Mouse (Mus musculus) heart, adult 2 months (tissue): ENCODE data around the gene Akr1b3. TPM values are rescaled to one million over a fixed set of nuclear protein-coding genes. Genes with fewer than 3 reads are reported as not detected.
A peak's percentile ranks its signal among the peaks of the same experiment; 100 is the strongest.

ENCODE experiments used
- DNase-seq, 2 experiments: peaks; one replicate each; pipeline ENCODE4 v3.0.0; 2021
- H3K27ac ChIP-seq: fragments of 200-600 bp; 2 replicates; pipeline ENCODE4 v1.8.1; 2022
- H3K27me3 ChIP-seq: fragments of 200-500 bp; 2 replicates; pipeline ENCODE4 v1.6.1; 2012; ENCODE audit warnings: mild to moderate bottlenecking, low read length, inconsistent platforms, mixed read lengths; ENCODE audit not compliant: control insufficient read depth, insufficient read depth
- H3K36me3 ChIP-seq: fragments of 200-500 bp; 2 replicates; pipeline ENCODE4 v1.6.1; 2012; ENCODE audit warnings: low read length, inconsistent platforms; ENCODE audit not compliant: control insufficient read depth, insufficient read depth
- H3K4me1 ChIP-seq: fragments of 200-500 bp; 2 replicates; pipeline ENCODE4 v1.6.1; 2011; ENCODE audit warnings: low read length; ENCODE audit not compliant: control insufficient read depth, insufficient read depth
- H3K4me3 ChIP-seq: fragments of 200-600 bp; 2 replicates; pipeline ENCODE4 v1.8.1; 2022
- H3K79me2 ChIP-seq: fragments of 200-500 bp; replicated peaks from 2 replicates; pipeline ENCODE4 v1.6.1; 2012; ENCODE audit warnings: mild to moderate bottlenecking, inconsistent platforms, low read length, moderate library complexity, mixed read lengths; ENCODE audit not compliant: control insufficient read depth, insufficient read depth
- H3K9ac ChIP-seq: fragments of 200-500 bp; 2 replicates; pipeline ENCODE4 v1.6.1; 2012; ENCODE audit warnings: low read depth, mild to moderate bottlenecking, control low read depth, inconsistent platforms, low read length, mixed read lengths
- CTCF ChIP-seq: fragments of 200-600 bp; IDR thresholded peaks from 2 replicates; pipeline ENCODE4 v1.8.1; 2022; ENCODE audit warnings: antibody characterized with exemption, mild to moderate bottlenecking, moderate library complexity
- EP300 ChIP-seq: fragments of 200-500 bp; IDR thresholded peaks from 2 replicates; pipeline ENCODE4 v1.6.1; 2011; ENCODE audit warnings: low read depth, low read length, control low read depth; ENCODE audit not compliant: insufficient read depth
- POLR2A ChIP-seq: fragments of 200-500 bp; IDR thresholded peaks from 2 replicates; pipeline ENCODE4 v1.6.1; 2011; ENCODE audit warnings: mild to moderate bottlenecking, low read depth, low read length, control low read depth; ENCODE audit not compliant: insufficient read depth
- WGBS: fragments of 180-500 bp; shearing (Covaris S2); methylation state at CpG from one replicate; pipeline ENCODE4 v1.1.7; 2018; 5-methylcytosine and 5-hydroxymethylcytosine counted together
- intact Hi-C: fragments of 180-260 bp; cut with DNase I; formaldehyde crosslinking; loops from one replicate; pipeline ENCODE4 v1.15.1; 2025
- polyA plus RNA-seq: library from polyadenylated mRNA; depleted of rRNA; stranded (reverse); fragments of >200 nt; gene quantifications from 2 replicates; pipeline ENCODE4 v1.2.3, GENCODE M21; 2012
- total RNA-seq, 2 experiments: library from RNA; stranded (reverse); gene quantifications; 2 replicates each; pipeline ENCODE4 v1.2.3; 2021

Gene Akr1b3
- total and polyA plus RNA-seq, 3 experiments: 266 to 352 (median 282) TPM

DNA sequence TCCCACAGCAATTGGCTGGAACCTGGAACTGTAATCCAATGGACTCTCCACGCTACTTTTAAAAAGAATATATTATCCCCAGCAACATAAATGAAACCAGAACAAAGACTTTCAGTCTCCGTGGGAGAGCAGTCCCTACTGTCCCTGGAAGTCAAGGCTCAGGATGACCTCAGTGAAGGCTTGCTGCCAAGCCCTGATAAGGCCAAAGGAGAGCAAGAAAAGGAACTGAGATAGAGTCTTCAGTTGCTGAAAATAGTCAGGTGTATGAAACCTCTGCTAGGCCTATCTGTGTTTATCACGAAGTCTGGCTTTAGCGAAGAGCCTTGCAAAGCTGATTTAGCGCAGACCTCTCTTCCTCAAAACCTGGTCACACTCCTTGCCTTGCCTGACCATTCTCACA, 14.1 kb upstream of the Akr1b3 start:
- WGBS: 26% methylated on average over 5 of the region's 5 CpGs
- H3K27me3 ChIP-seq: no peaks in the 10 kb centered on the region
- no peaks in the 10 kb centered on the region; the same call in 1 of the 2 replicates for H3K4me1 ChIP-seq
- no peaks in the 10 kb centered on the region for H3K36me3 ChIP-seq
- no peaks in the 10 kb centered on the region for H3K79me2 ChIP-seq
- H3K27ac ChIP-seq: no peak overlapping the region
- no peak for DNase-seq
- no peak overlapping the region for H3K9ac ChIP-seq
- intact Hi-C loops: no loop called here
- H3K4me3 ChIP-seq: no peak overlapping the region
- TF ChIP-seq EP300: no peak
- no peak for TF ChIP-seq POLR2A
- TF ChIP-seq CTCF: no peak

DNA sequence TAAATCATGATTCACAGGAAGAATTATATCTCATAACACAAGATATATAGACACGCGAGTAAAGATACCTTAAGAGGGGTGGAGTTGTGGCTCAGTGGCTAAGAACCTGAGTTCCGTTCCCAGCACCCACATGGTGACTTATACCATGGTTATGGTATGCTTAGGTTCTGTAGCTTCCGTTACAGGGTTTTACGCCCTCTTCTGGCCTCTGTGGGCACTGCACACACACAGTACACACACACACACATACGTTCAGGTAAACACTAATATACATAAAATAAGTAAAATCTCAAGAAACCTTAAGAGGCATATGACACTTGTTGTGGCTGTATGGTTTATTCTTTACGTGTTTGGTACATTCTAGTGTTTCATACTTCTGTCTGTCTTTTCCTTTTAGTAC, 4.8 kb upstream of the Akr1b3 start:
- Histone ChIP-seq H3K27me3 (no peaks in the 10 kb centered on the region), H3K27ac (no peak overlapping the region), H3K9ac (no peak overlapping the region), H3K36me3 (no peaks in the 10 kb centered on the region), H3K79me2 (no peaks in the 10 kb centered on the region), H3K4me3 (no peak overlapping the region), H3K4me1 (peaks cover 1% of the 10 kb centered on the region; the same call in 1 of the 2 replicates)
- 92% methylated on average over 7 of the region's 7 CpGs for WGBS
- TF ChIP-seq POLR2A: no peak
- no peak for TF ChIP-seq EP300
- no peak for TF ChIP-seq CTCF
- intact Hi-C loops: no loop called here
- DNase-seq: no peak

DNA sequence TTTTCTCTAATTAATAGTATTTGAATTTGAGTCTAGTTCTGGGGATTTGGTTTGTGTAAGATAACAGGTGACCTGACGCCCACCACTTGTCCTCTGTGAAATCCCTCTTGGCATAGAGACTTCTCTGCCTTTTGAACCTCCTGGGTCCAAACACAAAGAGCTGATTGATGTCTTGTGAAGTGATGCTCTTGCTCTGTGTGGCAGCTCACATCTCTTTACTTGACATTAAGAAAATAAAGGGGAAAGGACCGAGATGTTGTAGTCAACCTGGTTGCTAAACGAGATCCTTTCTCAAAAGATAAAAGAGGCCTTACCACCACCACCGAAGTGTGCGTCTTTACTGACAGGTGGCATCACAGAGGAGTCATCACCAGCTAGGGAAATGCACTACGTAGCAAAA, 1.4 kb upstream of the Akr1b3 start:
- peaks cover 1% of the 10 kb centered on the region for H3K4me1 ChIP-seq
- H3K36me3 ChIP-seq: peaks cover 7% of the 10 kb centered on the region; the same call in 1 of the 2 replicates
- no peak overlapping the region for H3K4me3 ChIP-seq
- 76% methylated on average over 6 of the region's 6 CpGs for WGBS
- intact Hi-C loops: loop anchor here (5.0 kb wide), 1 partner anchor 594 kb away; the partner anchor contains the start of gene Wdr91
- no peak for DNase-seq
- H3K79me2 ChIP-seq: no peaks in the 10 kb centered on the region; the same call in 1 of the 2 replicates
- TF ChIP-seq POLR2A: no peak
- no peak for TF ChIP-seq EP300
- no peak for TF ChIP-seq CTCF
- H3K27me3 ChIP-seq: no peaks in the 10 kb centered on the region
- H3K9ac ChIP-seq: no peak overlapping the region
- no peak overlapping the region for H3K27ac ChIP-seq

DNA sequence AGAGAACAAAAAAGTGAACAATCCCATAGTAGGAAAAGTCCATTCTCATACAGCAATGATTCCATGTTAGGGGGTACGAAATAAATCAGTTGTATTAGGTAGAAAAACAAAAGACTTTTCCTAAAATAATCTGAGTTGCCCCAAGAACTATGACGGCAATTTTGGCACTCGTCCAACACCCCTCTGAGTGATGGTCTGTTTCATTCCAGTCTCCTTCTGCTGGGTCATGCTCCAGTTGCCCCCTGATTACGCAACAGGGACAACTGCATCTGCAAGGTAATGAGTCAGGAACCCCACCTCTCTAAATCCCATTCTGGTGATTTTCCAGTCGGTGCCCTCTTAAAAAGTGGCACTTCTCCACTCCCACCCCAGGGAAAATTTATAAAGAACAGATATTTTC, 894 bp upstream of the Akr1b3 start:
- WGBS: 20% methylated on average over 5 of the region's 5 CpGs
- intact Hi-C loops: loop anchor here (5.0 kb wide), 1 partner anchor 594 kb away; the partner anchor contains the start of gene Wdr91
- peak overlapping the region; percentile 83 for H3K4me3 ChIP-seq
- H3K79me2 ChIP-seq: no peaks in the 10 kb centered on the region; the same call in 1 of the 2 replicates
- H3K9ac ChIP-seq: no peak overlapping the region
- peaks cover 1% of the 10 kb centered on the region for H3K4me1 ChIP-seq
- TF ChIP-seq CTCF: no peak
- TF ChIP-seq EP300: no peak
- no peak for TF ChIP-seq POLR2A
- peaks cover 7% of the 10 kb centered on the region; the same call in 1 of the 2 replicates for H3K36me3 ChIP-seq
- H3K27ac ChIP-seq: peak overlapping the region; percentile 94
- peak in 1 of 2 experiments; percentile 32 for DNase-seq
- no peaks in the 10 kb centered on the region for H3K27me3 ChIP-seq

DNA sequence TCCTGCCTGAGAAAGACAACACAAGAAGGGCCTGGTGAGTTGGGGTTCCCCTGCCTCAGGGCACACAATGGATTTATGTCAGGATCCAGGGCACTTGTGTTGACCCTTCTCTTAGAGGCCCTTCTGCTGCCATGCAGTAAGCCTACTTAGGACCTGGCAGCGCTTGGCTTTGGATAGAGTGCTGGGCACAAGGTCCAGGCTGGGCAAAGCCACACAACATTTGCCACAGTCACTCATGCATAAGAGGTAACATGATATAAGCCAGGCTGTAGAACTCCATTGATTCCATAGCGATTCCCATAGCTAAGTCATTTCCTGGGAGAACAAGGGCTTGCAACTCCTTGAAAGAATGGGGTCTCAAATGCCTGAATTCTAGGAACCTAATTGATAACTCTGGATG, 3.4 kb downstream of the Akr1b3 start:
- Histone ChIP-seq H3K79me2 (no peaks in the 10 kb centered on the region; the same call in 1 of the 2 replicates), H3K4me3 (no peak overlapping the region), H3K27ac (no peak overlapping the region; the same call in 1 of the 2 replicates), H3K9ac (no peak overlapping the region), H3K27me3 (no peaks in the 10 kb centered on the region), H3K36me3 (peaks cover 7% of the 10 kb centered on the region; the same call in 1 of the 2 replicates), H3K4me1 (peaks cover 1% of the 10 kb centered on the region)
- intact Hi-C loops: no loop called here
- no peak for TF ChIP-seq CTCF
- no peak for TF ChIP-seq POLR2A
- TF ChIP-seq EP300: no peak
- WGBS: 70% methylated on average over 2 of the region's 2 CpGs
- DNase-seq: peak; percentile 37 to 59

DNA sequence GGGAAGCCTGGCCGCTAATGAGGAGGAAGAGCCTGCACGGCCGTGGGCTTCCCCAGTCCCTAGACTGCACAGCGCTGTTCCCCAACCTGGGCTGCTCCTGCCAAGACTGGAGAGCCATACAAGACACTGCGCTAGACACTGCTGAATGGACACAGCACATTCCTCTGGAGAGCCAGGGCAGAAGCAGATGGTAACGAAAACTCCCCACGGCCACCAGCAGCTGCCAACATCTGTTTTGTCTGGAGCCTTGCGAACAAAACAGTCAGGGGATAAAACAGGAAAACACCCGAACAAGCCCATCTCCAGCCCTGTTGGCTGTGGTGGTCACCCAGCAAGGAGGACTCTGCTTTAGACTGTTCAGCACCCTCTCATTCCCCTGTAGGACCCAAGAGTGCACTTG, 3.9 kb downstream of the Akr1b3 start:
- Histone ChIP-seq H3K4me3 (no peak overlapping the region), H3K9ac (no peak overlapping the region), H3K27me3 (no peaks in the 10 kb centered on the region), H3K4me1 (peaks cover 1% of the 10 kb centered on the region), H3K79me2 (no peaks in the 10 kb centered on the region; the same call in 1 of the 2 replicates), H3K27ac (no peak overlapping the region; the same call in 1 of the 2 replicates), H3K36me3 (peaks cover 7% of the 10 kb centered on the region; the same call in 1 of the 2 replicates)
- WGBS: 68% methylated on average over 9 of the region's 9 CpGs
- DNase-seq: peak in 1 of 2 experiments; percentile 29
- intact Hi-C loops: no loop called here
- no peak for TF ChIP-seq POLR2A
- no peak for TF ChIP-seq CTCF
- TF ChIP-seq EP300: no peak
